Mouse (Mus musculus): ENCODE data around the gene Ppp1r27. TPM values are rescaled to one million over a fixed set of nuclear protein-coding genes. Genes with fewer than 3 reads are reported as not detected.
A peak's percentile ranks its signal among the peaks of the same experiment; 100 is the strongest.

Ppp1r27 gene
- total RNA-seq, 2 experiments from 2014 or later = 0.60 TPM; not detected in 1

DNA sequence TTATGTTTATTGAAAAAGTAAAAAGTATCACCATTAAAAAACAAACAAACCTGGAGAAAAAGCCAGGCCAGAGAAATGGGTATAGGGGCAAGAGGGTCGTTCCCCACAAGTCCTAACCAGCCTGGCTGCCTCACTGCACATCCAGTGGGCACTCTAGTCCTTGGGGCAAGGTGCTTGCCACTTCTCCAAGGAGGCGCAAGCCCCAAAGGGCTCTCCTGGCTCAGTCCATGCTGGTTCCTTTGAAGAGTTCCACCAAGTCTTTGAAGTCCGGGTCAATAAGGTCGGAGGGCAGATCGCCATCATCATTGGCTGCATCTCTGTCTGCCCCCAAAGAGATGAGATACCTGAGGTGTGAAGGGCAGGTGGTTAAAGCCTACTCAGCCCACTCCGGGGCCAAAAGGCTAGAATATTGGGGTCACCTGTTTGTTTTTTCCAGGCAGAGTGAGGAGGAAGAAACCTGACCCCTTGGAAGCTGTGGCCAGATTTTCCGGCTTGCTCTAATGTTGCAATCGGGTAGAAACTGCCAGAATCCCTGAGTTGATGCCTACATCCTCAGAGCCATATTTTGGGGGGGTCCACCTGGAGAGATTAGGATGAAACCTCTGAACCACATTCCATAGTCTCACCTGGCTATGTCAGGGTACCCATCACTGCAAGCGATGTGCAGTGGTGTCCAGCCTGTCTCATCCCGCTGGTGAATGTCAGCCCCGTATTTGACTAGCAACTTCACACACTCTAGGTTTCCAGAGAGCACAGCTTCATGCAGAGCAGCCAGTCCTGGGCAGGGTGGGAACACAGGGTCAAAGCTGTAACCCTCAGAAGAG lies 734 bp downstream of the Ppp1r27 start:
- intact Hi-C loops (cut with DNase I) = loop anchor here (2.0 kb wide), 3 partner anchors 21 to 57 kb away; no protein-coding TSS in a partner anchor
- no peak for DNase-seq

DNA sequence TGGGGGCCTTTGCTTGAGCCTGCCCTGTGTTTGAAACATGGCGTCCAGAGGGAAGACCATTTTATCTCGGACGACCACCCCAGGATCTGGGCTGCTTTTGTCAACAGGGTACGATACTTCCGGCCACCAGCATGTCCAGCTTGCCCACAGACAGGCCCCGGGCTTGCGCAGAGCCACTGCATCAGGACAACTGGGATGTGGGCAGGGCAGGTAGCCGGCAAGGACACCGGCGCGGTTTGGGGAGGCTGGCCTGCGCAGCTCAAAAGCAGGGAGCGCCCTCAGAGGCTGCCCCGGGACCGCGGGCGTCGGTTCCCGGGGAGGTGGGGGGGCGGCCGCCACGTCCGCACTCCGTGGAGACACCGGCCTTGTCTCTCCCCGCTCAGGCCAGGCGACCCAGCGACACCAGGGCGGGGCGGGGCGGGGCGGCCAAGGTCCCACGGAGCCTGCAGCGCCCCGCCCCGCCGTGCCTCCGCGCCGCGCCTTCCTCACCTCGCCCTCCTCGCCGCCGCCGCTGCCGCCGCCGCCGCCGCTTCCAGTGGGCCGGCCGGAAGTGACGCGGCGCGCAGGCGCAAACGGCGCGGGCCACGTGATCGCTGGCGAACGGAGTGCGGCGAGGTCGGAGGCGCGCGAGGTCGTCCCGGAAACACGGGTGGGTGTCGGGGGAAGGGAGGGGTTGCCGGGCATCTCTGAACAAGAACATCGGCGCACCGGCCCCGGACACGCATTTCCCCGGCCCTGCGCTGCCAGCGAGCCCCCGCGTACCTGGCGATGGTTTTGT lies 1.6 kb downstream of the Ppp1r27 start, which contains the start of gene Mcrip1:
Gene Mcrip1 (minus strand): TSS at position 560 of the 778 bp plus-strand sequence.
- intact Hi-C loops (cut with DNase I) = loop anchor here (2.0 kb wide), 2 partner anchors 29 to 57 kb away; no protein-coding TSS in a partner anchor
- peak; percentile 96 to 97 for DNase-seq

DNA sequence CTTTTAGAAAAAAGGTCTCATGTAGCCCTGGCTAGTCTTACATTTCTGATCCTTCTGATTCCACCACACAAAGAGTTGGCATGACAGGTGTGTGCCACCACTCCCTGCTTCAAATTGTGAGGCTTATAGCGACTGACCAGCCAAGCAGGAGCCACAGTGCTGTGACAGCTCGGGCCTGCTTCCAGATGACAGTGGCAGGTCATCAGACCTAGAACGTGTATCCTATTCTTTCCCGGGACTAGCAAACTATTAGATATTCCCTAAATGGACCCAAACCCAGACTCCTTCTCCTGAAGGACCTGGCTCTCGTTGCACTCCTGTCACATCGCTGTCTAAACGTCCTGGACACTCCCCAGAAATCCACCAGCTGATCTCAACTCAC lies 2.2 kb downstream of the Ppp1r27 start:
- DNase-seq = no peak
- intact Hi-C loops (cut with DNase I) = loop anchor here (2.0 kb wide), 2 partner anchors 28 to 56 kb away; no protein-coding TSS in a partner anchor

DNA sequence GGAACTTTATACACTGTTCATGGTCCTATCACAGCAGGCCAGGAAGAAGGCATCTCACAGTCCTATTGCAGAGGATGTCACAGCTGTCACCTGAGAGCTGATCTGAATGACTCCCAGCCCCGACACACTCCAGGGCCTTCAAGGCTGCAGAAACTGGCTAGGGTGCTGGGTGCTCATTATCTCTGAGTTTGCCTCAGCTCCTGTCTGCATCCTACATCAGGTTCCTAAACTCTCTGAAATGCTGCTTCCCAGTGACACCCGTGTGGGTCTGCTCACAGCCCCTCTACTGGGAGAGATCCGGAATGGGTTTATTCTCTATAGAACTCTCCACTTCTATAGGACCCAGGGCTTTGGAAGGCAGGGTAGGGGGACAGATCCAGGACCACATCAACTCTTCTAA lies 2.7 kb downstream of the Ppp1r27 start:
- intact Hi-C loops (cut with DNase I) = loop anchor here (2.0 kb wide), 2 partner anchors 27 to 55 kb away; no protein-coding TSS in a partner anchor
- no peak for DNase-seq

DNA sequence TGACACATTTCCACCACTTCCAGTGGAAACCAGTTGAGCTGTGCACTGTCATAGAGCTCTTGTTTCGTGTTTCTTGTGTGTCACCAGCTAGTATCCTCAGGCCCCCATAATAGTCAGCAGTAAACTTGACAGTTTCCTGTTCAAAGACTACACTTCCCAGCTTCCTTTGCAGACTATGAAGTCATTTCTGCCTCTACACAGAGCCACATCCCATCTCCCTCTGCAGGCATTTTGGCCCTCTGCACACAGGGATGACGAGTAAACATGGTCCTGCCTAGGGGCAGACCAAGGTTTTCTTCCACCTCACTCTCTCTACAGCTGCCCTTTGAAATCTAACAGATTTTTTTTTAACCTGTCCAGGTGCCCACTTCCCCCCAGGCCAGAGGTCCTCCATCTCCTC lies 3.5 kb downstream of the Ppp1r27 start:
- intact Hi-C loops (cut with DNase I) = no loop called here
- DNase-seq = peak in 1 of 2 experiments; percentile 52

DNA sequence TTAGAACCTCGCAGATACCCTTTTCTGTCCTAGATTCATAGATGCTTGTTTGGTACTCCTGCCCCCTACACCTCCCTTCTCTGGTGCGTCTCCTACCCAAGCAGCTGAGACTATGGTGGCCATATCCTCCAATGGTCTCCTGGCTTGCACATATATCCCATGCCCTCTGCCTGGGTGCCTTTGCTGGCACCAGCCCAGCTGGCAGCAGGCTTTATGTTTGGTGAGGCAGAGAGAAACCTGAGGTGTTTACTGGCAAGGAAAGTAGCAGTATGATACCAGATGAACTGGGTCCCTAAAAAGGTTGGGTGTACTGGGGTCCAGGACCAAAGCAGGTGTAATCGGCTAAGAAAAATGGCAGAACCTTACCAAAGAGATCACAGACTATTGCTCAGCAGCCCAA lies 5.0 kb downstream of the Ppp1r27 start:
- intact Hi-C loops (cut with DNase I) = no loop called here
- no peak for DNase-seq

DNA sequence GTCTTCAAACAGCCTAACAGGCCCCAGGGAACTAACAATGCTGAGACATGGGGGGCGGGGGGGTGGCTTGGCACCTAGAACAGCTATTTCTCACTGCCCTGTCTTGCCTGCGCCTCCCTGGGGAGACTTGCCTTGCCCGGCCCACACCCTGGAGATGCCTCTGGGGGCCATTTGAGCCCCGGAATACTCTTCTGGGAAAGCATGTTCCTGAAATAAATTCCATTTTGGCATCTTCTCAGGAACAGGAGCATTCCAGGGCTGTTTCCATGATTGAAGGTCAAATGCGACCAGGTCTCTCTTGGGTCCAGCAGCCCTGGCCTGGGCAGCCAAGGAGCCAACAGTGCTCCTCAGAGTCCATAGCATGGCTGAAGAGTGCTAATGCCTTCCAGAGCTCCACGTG lies 8.6 kb downstream of the Ppp1r27 start:
- DNase-seq = no peak
- intact Hi-C loops (cut with DNase I) = no loop called here

DNA sequence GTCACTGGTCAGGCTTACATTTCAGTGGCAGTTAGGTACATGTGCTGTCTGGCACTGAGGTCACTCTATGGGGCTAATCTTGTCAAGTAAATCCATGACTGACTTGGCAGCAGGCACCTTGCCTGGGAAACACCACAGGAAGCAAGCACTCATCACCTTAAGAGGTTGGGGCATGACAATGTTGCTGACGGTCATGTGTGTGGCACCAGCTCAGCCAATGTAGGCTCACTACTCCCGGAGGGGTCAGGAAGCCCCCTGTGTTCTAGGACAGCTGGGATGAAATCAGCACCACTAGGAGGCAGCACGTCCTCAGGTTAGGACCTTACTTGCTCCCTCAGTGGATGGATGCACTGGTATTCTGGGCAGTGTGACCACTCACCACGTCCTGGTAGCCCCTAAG lies 9.0 kb downstream of the Ppp1r27 start:
- intact Hi-C loops (cut with DNase I) = no loop called here
- DNase-seq = peak; percentile 77 to 78

DNA sequence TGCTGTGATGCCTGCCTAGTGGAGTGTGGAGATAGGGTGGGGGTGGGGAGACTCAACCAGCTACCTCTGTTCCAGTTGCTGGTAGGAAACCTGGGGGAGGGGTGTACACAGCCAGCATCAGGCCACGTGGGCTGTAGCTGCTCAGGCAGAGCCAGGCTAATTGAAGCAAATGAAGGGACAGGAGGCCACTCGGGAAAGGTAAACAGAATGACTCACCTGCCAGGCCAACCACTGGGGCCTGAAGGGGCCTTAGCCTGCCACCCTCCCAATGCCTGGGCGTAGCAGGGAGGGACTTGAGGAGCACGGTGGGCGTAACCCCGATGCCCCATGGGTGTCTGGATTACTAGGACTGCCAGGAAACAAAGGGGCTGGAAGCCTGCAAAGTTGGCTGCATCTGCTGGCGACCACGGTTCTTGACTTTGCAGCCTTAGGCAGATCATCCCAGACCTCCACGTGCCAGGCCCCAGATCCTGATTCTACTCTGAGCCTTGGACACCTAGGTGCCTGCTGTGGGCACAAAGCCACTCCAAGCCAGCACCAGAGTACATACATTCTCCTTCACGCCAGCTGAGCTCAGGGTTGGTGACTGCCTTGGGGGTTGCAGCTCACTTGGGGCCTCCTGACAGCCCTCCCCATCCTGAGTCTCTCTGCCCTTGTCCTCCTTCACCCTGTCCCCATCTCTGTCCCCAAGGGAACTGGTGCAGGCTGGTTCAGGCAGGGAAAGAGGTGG lies 11.5 kb downstream of the Ppp1r27 start:
- no peak for DNase-seq
- intact Hi-C loops (cut with DNase I) = loop anchor here (2.0 kb wide), 1 partner anchor 19 kb away; no protein-coding TSS in a partner anchor

DNA sequence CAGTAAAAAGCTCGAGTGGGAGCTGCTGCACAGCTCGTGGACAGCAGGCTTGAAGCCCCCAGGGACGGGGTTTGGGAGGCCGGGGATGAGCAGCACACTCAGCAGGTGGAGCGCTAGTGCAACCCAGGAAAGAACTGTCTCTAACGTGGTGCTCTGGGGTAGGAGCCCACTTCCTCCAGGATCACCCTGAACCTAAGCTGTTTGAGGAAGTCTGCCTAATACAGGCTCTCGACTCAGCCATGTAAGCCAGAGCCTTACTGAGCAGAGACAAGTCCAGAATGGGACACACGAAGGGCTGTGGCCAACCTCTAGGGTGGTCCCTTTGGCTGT lies 12.0 kb downstream of the Ppp1r27 start:
- intact Hi-C loops (cut with DNase I) = loop anchor here (2.0 kb wide), 1 partner anchor 18 kb away; no protein-coding TSS in a partner anchor
- DNase-seq = no peak

DNA sequence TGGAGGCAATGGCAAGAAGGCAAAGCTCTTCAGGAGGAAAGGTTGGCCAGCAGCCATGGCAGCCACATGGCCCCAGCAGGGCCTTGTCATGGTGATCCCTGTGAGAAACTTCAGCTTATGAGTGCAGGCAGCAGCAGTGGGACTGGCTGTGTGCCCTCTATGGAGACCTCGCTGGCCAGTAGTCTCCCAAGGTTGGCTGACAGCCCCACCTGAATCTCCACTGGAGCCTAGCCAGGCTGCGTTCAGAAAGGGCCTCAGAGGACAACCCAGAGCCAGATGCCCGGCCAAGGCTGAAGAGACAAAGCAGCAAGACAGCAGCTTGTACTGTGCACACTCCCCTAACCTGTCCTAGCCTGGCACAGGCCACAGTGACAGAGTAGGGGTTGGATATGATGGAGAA lies 12.4 kb downstream of the Ppp1r27 start:
- intact Hi-C loops (cut with DNase I) = loop anchor here (2.0 kb wide), 1 partner anchor 18 kb away; no protein-coding TSS in a partner anchor
- peak; percentile 89 to 93 for DNase-seq

DNA sequence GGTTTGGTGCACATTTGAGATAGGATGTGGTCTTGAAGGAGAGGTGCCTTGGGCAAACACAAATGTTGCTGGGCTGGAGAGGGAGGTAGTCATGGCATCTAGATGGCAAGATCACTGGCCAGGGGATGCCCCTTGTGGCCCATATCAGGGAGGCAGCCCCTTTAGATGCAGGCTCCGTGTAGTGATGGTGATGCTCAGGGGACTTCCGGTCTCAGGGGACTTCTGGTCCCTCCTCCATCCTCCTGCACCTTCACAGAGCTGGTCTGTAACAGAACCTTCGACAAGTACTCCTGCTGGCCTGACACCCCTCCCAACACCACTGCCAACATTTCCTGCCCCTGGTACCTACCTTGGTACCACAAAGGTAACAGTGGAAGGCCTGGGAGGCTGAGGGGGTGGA lies 15.1 kb downstream of the Ppp1r27 start:
- DNase-seq = no peak
- intact Hi-C loops (cut with DNase I) = no loop called here

DNA sequence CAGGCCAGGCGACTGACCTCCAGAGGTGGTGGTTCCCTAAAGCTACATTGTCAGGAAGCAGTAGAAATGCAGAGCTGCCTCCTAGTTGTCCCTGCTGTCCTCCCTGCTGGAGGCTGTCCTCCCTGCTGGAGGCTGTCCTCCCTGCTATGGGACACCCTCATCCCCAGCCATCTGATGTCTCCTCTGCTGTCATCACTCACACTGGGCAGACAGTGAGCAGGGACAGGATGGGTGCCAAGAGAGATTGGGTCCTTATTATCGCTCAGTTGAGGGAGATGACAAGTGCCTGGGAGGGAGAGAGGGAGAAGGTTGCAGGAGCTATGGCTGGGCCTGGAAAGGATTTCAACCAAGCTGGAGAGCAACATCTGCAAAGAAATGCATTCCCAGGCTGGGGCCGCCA lies 15.8 kb downstream of the Ppp1r27 start:
- peak; percentile 29 to 33 for DNase-seq
- intact Hi-C loops (cut with DNase I) = no loop called here

DNA sequence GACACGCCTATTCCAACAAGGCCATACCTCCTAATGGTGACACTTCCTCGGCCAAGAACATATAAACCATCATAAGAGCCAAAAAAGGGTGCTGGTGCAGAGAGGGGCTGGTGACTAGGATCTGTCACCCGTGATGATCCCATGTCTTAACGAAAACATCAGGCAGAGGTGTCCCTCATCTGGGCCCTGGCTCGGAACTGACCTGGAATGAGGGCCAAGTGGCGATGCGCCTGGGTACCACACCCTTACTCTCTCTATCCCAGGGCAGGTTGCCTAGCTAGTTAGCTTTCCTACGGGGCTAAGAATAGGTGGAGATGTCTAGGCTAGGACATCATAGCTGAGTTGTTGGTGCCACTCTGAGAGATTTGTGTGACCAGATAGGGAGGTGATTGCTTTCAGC lies 16.8 kb downstream of the Ppp1r27 start:
- intact Hi-C loops (cut with DNase I) = no loop called here
- no peak for DNase-seq

DNA sequence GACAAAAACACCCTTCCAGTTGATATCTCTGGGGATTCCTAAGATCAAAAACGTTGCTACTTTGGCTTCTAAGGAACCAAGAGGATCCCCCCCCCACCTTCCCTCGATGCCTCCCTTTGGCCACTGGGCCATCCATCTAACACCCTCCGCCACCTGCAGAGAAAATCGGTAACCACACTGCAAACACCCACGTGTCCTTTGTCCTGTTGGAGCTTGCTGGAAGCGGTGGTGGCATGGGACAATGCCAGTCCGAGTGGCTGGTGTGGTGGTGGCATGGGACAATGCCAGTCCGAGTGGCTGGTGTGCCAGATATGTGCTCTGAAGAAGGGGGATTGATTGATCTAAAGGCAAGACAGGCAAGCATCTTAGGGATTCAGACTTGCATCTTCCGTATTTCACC lies 19.3 kb downstream of the Ppp1r27 start:
- DNase-seq = no peak
- intact Hi-C loops (cut with DNase I) = no loop called here

DNA sequence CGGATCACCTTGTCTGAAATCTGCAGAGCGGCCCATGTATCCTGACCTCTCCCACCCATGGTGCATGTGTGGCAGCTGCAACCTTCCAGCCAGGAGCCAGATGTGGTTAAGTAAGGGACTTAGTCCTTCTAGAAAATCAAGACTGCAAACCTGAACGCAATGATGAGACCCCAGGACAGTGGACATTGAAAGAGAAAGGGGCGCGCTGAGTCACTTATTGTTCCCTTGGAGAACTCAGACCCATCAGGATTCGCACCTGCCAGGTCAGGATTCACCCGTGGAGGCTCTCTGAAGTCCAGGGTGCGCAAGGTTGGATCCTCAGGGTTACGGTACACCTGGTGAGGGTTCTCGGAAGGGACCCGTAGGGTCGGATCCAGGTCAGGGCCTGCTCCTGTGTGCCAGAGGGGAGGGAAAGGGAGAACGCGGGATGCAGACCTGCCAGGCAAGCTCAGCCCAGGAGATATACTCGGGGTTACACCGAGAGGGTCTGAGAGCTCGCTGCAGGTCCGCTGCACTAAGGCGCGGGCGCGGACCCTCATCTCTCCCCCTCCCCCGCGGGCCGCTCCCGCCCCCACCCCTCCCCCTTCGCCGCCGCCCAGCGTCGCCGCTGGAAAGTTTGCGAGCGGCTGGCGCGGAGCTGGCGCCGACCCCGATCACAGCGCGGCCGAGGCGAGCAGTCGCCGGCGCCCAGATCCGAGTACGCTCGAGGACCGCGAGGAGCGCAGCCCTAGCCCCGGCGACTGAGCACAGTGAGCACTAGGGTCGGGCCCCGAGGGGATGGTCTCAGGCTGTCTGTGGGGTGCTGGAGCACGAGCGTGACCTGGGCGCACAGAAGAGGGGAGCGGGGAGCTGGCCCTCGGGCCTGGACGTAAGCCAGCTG lies 20.6 kb downstream of the Ppp1r27 start, which contains the start of gene Gcgr:
Gene Gcgr (plus strand): TSS at position 615 of the 880 bp plus-strand sequence.
- intact Hi-C loops (cut with DNase I) = no loop called here
- peak; percentile 40 to 47 for DNase-seq

DNA sequence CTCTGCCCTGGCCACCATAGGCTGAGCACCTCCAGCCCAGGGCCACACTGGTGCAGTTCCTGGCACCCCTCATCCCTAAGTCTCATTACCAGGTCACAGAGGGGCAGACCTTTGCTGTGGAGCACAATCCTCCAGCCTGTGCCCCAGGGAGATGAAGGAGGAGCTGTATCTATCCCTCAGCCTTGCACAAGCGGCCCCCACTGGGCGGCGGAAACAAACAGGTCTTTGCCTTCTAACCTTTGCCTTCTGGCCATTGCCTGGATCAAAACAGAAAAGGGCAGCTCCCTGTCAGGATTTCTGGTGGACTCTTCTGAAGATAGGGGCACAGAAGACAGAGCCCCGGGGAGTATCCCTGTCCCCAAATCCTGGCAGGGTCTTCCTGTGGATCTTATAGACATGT lies 22.0 kb downstream of the Ppp1r27 start:
- intact Hi-C loops (cut with DNase I) = no loop called here
- DNase-seq = no peak

DNA sequence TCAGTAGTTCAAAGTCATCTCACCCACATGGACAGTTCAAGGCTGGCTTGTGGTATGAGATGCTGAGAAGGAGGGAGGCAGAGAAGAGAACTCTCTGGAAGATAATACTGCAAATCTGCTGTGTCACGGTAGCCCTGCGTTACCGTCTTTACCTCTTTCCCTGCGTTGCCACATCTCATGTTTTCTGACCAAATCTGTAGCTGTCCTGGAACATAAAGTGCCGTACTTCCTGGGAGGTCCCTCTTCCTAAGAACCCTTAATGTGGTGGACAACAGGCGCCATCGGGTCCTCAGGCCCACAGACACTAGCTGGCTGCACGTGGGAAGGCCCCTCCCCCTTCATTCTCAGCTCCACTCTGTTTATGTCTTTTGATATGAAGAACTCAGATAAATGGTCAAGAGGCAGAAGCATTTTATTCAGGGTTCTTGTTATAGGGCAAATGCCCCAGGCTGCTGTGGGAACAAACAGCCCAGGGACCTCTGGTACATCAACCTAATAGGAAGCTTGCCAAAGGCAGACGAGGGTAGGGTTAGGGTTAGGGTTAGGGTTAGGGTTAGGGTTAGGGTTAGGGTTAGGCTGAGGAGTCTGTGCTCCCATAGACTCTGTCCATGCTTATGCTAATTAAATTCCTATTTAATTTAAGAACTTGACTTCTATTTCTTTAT lies 23.1 kb downstream of the Ppp1r27 start:
- no peak for DNase-seq
- intact Hi-C loops (cut with DNase I) = no loop called here

DNA sequence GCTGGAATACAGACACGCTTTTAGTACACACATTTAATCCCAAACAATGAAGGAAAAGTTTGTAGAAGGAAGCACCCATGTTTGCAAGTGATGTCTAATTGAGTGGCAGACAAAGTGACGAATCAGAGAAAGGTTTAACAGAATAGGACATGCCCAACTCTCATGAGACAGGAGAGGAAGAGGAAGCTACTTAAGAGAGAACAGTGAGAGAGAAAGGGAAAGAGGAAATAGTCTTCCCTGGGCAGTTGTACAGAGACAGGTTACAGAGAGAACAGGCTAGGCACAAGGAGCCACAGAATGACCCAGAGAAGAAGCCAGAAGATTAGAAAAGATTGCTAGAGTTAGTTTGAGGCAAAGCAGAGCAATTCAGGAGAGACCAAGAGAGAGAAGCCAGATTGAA lies 25.0 kb downstream of the Ppp1r27 start:
- intact Hi-C loops (cut with DNase I) = no loop called here
- DNase-seq = no peak

Data from heart, postnatal 10 days (tissue).